Mouse (Mus musculus) cerebellum, adult 9-11 months (tissue): ENCODE results near the gene Des.

Source experiments
- DNase-seq: peaks from one replicate; pipeline ENCODE4 v3.0.0; 2022

Des gene

GRCm38 (mm10) chr1:75385142-75385730 lies 25.1 kb downstream of the Des start:
- peak; percentile 58 for DNase-seq

- no peak for DNase-seq
These were observed 26.0 kb downstream of the Des start for GRCm38 (mm10) chr1:75386149-75386548.

- DNase-seq: peak; percentile 78
These were observed 27.4 kb downstream of the Des start for GRCm38 (mm10) chr1:75387469-75387928.

GRCm38 (mm10) chr1:75387929-75388897 lies 28.1 kb downstream of the Des start:
- DNase-seq: no peak

GRCm38 (mm10) chr1:75388898-75389515 lies 28.9 kb downstream of the Des start:
- DNase-seq: no peak

- peak; percentile 95 for DNase-seq
These were observed 33.0 kb downstream of the Des start for GRCm38 (mm10) chr1:75393139-75393538.

- peak; percentile 67 for DNase-seq
These were observed 33.7 kb downstream of the Des start for GRCm38 (mm10) chr1:75393846-75394245.

- DNase-seq: peak; percentile 86
These were observed 38.8 kb downstream of the Des start for GRCm38 (mm10) chr1:75398761-75399402.

GRCm38 (mm10) chr1:75399755-75400492 lies 39.8 kb downstream of the Des start:
- peak; percentile 76 for DNase-seq

- DNase-seq: no peak
These were observed 40.5 kb downstream of the Des start for GRCm38 (mm10) chr1:75400493-75401115.

- no peak for DNase-seq
These were observed 45.4 kb downstream of the Des start for GRCm38 (mm10) chr1:75405547-75405946.

- DNase-seq: no peak
These were observed 46.0 kb downstream of the Des start for GRCm38 (mm10) chr1:75406173-75406572.

- no peak for DNase-seq
These were observed 46.9 kb downstream of the Des start for GRCm38 (mm10) chr1:75407056-75407455.

GRCm38 (mm10) chr1:75408210-75408609 lies 48.1 kb downstream of the Des start:
- no peak for DNase-seq

GRCm38 (mm10) chr1:75409950-75410349 lies 49.8 kb downstream of the Des start:
- no peak for DNase-seq

GRCm38 (mm10) chr1:75412196-75412595 lies 52.1 kb downstream of the Des start:
- DNase-seq: no peak

GRCm38 (mm10) chr1:75413749-75414148 lies 53.6 kb downstream of the Des start:
- peak; percentile 88 for DNase-seq
